Mouse (Mus musculus) spleen, adult 2 months (tissue): Measurements from ENCODE around the gene Pappa.

ENCODE experiments used
- CTCF ChIP-seq: fragments of 200-500 bp; IDR thresholded peaks from 2 replicates; pipeline ENCODE4 v1.5.1; 2011; ENCODE audit warnings: mild to moderate bottlenecking, inconsistent platforms; ENCODE audit not compliant: insufficient read depth, insufficient read length, insufficient replicate concordance; ENCODE audit errors: extremely low read depth
- POLR2A ChIP-seq: fragments of 200-500 bp; IDR thresholded peaks from 2 replicates; pipeline ENCODE4 v1.6.1; 2011; ENCODE audit warnings: low read depth, low read length, inconsistent platforms

DNA sequence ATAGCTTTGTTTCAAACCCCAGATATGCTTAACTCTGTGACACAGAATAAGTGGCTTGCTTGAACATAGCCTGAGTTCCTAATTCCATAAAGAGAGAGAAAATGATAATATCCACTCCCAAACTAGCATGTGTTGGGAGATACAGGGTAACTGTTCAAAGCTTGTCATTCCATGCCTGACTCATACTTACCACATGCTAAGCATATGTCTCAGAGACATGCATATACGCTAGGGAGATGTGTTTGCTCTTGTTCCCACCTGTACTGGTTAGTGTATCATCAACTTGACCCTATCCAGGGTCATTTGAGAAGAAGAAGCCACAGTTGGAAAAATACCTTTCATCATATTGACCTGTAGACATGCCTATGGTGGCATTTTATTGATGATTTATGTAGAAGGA is 63.7 kb downstream of the Pappa start:
- no peak for TF ChIP-seq POLR2A
- TF ChIP-seq CTCF: no peak
